Mouse (Mus musculus): Measurements from ENCODE around the gene Epha1. TPM values are rescaled to one million over a fixed set of nuclear protein-coding genes. Genes with fewer than 3 reads are reported as not detected.

The Epha1 gene
- polyA plus RNA-seq, 1 experiment from 2014 or later: 1.9 TPM

DNA sequence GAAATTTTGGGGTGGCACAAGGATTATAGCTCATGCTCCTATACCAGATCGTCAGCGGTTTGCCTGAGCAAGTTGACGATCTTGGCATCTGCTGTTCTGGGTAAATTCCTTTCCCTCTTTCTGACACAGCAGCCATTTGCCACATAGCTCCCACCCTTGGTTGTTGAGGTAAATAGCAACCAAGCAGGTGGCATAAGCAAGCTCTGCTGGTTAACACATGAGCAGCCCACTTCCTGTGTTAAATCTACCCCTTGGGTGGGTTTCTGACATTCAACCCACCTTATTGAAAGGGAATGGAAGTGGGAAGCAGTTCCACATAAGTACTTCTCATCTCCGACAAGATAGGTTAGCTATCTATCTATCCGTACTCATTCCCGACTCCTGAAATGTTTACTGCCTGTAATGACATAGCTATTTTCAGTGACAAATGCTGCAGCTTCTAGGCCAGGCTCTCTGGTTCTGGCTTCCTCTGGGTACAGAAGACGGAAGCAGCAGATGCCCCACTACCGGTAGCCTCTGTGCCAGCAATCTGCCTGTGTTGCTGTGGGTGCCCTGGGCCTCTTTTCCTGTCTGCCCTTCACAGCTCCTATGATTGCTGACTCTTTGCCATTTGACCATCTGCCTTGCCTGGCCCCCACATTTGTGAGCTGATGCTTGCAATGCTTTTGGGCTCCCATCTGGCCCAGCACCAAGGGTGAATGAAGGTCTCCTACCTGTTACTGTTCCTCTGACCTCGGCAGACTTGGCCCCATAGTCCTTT, 29.5 kb downstream of the Epha1 start:
- Histone ChIP-seq H3K4me2 (ENCODE audit: low read depth, low read length) (no peak overlapping the region), H3K27me3 (ENCODE audit: control insufficient read depth, insufficient read depth, low read length) (no peaks in the 10 kb centered on the region), H3K27ac (ENCODE audit: low read length) (no peak overlapping the region; the same call in 1 of the 2 replicates), H3K36me3 (ENCODE audit: control insufficient read depth, insufficient read depth) (no peaks in the 10 kb centered on the region), H3K4me1 (ENCODE audit: control insufficient read depth, insufficient read depth, low read length) (peaks cover 2% of the 10 kb centered on the region), H3K9me3 (replicated peaks; ENCODE audit: control insufficient read depth, low read length) (no peaks in the 10 kb centered on the region), H3K9ac (ENCODE audit: low read length) (no peak overlapping the region), H3K4me3 (ENCODE audit: low read length) (no peak overlapping the region)
- peak; percentile 37; the same call in 1 of the 2 replicates for ATAC-seq (replicated peaks; ENCODE audit: extremely low read depth, insufficient read depth, low FRiP score)
- 77% methylated on average over 9 of the region's 9 CpGs for WGBS

DNA sequence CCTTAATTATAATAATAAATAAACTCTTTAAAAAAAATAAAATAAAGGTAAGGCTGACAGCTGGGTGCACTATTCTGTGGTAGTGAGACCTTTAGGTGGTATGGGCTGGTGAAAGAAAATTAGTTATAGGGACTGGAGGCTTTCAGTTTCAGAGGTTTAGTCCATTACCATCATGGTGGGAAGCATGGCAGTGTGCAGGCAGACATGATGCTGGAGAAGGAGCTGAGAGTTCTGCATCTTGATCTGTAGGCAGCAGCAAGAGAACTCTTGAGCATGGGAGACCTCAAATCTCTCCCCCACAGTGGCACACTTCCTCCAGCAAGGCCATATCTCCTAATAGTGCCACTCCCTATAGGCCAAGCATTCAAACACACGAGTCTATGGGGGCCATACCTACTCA, 30.9 kb downstream of the Epha1 start:
- no peak overlapping the region for H3K4me2 ChIP-seq (ENCODE audit: low read depth, low read length)
- H3K9me3 ChIP-seq (replicated peaks; ENCODE audit: control insufficient read depth, low read length): no peaks in the 10 kb centered on the region
- no peak for ATAC-seq (replicated peaks; ENCODE audit: extremely low read depth, insufficient read depth, low FRiP score)
- no peaks in the 10 kb centered on the region for H3K4me1 ChIP-seq (ENCODE audit: control insufficient read depth, insufficient read depth, low read length)
- no peak overlapping the region for H3K27ac ChIP-seq (ENCODE audit: low read length)
- H3K36me3 ChIP-seq (ENCODE audit: control insufficient read depth, insufficient read depth): no peaks in the 10 kb centered on the region
- H3K4me3 ChIP-seq (ENCODE audit: low read length): no peak overlapping the region
- no peak overlapping the region for H3K9ac ChIP-seq (ENCODE audit: low read length)
- 54% methylated on average over 1 of the region's 1 CpGs for WGBS
- H3K27me3 ChIP-seq (ENCODE audit: control insufficient read depth, insufficient read depth, low read length): no peaks in the 10 kb centered on the region

- Histone ChIP-seq H3K36me3 (ENCODE audit: control insufficient read depth, insufficient read depth) (no peaks in the 10 kb centered on the region), H3K9ac (ENCODE audit: low read length) (no peak overlapping the region), H3K27me3 (ENCODE audit: control insufficient read depth, insufficient read depth, low read length) (no peaks in the 10 kb centered on the region), H3K4me3 (ENCODE audit: low read length) (no peak overlapping the region), H3K4me2 (ENCODE audit: low read depth, low read length) (no peak overlapping the region), H3K4me1 (ENCODE audit: control insufficient read depth, insufficient read depth, low read length) (no peaks in the 10 kb centered on the region), H3K9me3 (replicated peaks; ENCODE audit: control insufficient read depth, low read length) (no peaks in the 10 kb centered on the region), H3K27ac (ENCODE audit: low read length) (no peak overlapping the region)
- WGBS: 69% methylated on average over 5 of the region's 5 CpGs
- no peak for ATAC-seq (replicated peaks; ENCODE audit: extremely low read depth, insufficient read depth, low FRiP score)
These were observed 33.1 kb downstream of the Epha1 start for GRCm38 (mm10) chr6:42339981-42340380.

- H3K4me2 ChIP-seq (ENCODE audit: low read depth, low read length): no peak overlapping the region
- WGBS: 73% methylated on average over 2 of the region's 2 CpGs
- H3K27me3 ChIP-seq (ENCODE audit: control insufficient read depth, insufficient read depth, low read length): no peaks in the 10 kb centered on the region
- no peak overlapping the region for H3K27ac ChIP-seq (ENCODE audit: low read length)
- ATAC-seq (replicated peaks; ENCODE audit: extremely low read depth, insufficient read depth, low FRiP score): no peak
- H3K36me3 ChIP-seq (ENCODE audit: control insufficient read depth, insufficient read depth): no peaks in the 10 kb centered on the region
- no peak overlapping the region for H3K4me3 ChIP-seq (ENCODE audit: low read length)
- H3K4me1 ChIP-seq (ENCODE audit: control insufficient read depth, insufficient read depth, low read length): no peaks in the 10 kb centered on the region
- no peaks in the 10 kb centered on the region for H3K9me3 ChIP-seq (replicated peaks; ENCODE audit: control insufficient read depth, low read length)
- H3K9ac ChIP-seq (ENCODE audit: low read length): no peak overlapping the region
These were observed 33.9 kb downstream of the Epha1 start for GRCm38 (mm10) chr6:42339189-42339588.

- H3K27me3 ChIP-seq (ENCODE audit: control insufficient read depth, insufficient read depth, low read length): no peaks in the 10 kb centered on the region; the same call in 1 of the 2 replicates
- ATAC-seq (replicated peaks; ENCODE audit: extremely low read depth, insufficient read depth, low FRiP score): no peak
- no peaks in the 10 kb centered on the region for H3K9me3 ChIP-seq (replicated peaks; ENCODE audit: control insufficient read depth, low read length)
- no peaks in the 10 kb centered on the region for H3K36me3 ChIP-seq (ENCODE audit: control insufficient read depth, insufficient read depth)
- no peak overlapping the region for H3K27ac ChIP-seq (ENCODE audit: low read length)
- H3K4me3 ChIP-seq (ENCODE audit: low read length): no peak overlapping the region
- no peak overlapping the region for H3K9ac ChIP-seq (ENCODE audit: low read length)
- no peak overlapping the region for H3K4me2 ChIP-seq (ENCODE audit: low read depth, low read length)
- WGBS: 83% methylated on average over 3 of the region's 3 CpGs
- no peaks in the 10 kb centered on the region for H3K4me1 ChIP-seq (ENCODE audit: control insufficient read depth, insufficient read depth, low read length)
These were observed 42.1 kb downstream of the Epha1 start for GRCm38 (mm10) chr6:42330946-42331345.

DNA sequence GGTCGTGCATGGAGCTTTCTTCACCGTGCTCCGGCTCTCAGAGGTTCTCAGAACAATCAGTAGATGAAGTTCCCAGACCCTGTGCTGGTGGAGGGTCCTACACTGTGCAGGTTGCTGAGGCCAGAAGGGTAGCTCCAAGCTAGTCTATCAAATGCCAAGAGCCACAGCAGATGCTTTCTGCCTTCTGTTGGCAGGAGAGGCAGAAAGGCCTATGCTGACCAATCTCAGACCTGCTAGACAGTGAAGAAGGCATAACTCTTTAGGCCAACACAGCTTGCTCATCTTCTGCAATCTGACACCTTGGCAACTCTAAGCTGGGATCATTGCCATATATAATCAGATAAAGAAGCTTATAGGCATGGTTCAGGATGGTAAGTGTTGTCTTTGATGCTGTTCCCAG, 42.9 kb downstream of the Epha1 start:
- H3K36me3 ChIP-seq (ENCODE audit: control insufficient read depth, insufficient read depth): no peaks in the 10 kb centered on the region
- no peak overlapping the region for H3K9ac ChIP-seq (ENCODE audit: low read length)
- H3K9me3 ChIP-seq (replicated peaks; ENCODE audit: control insufficient read depth, low read length): no peaks in the 10 kb centered on the region
- no peak overlapping the region for H3K4me3 ChIP-seq (ENCODE audit: low read length)
- peaks cover 2% of the 10 kb centered on the region; the same call in 1 of the 2 replicates for H3K27me3 ChIP-seq (ENCODE audit: control insufficient read depth, insufficient read depth, low read length)
- ATAC-seq (replicated peaks; ENCODE audit: extremely low read depth, insufficient read depth, low FRiP score): no peak
- H3K27ac ChIP-seq (ENCODE audit: low read length): no peak overlapping the region
- no peaks in the 10 kb centered on the region for H3K4me1 ChIP-seq (ENCODE audit: control insufficient read depth, insufficient read depth, low read length)
- 70% methylated on average over 3 of the region's 3 CpGs for WGBS
- no peak overlapping the region for H3K4me2 ChIP-seq (ENCODE audit: low read depth, low read length)

- Histone ChIP-seq H3K27me3 (ENCODE audit: control insufficient read depth, insufficient read depth, low read length) (peaks cover 15% of the 10 kb centered on the region), H3K9ac (ENCODE audit: low read length) (no peak overlapping the region), H3K4me1 (ENCODE audit: control insufficient read depth, insufficient read depth, low read length) (peaks cover 6% of the 10 kb centered on the region; the same call in 1 of the 2 replicates), H3K9me3 (replicated peaks; ENCODE audit: control insufficient read depth, low read length) (no peaks in the 10 kb centered on the region), H3K4me2 (ENCODE audit: low read depth, low read length) (no peak overlapping the region), H3K27ac (ENCODE audit: low read length) (no peak overlapping the region), H3K36me3 (ENCODE audit: control insufficient read depth, insufficient read depth) (no peaks in the 10 kb centered on the region), H3K4me3 (ENCODE audit: low read length) (no peak overlapping the region)
- no peak for ATAC-seq (replicated peaks; ENCODE audit: extremely low read depth, insufficient read depth, low FRiP score)
- 63% methylated on average over 3 of the region's 3 CpGs for WGBS
These were observed 44.3 kb downstream of the Epha1 start for GRCm38 (mm10) chr6:42328757-42329156.

- Histone ChIP-seq H3K27me3 (ENCODE audit: control insufficient read depth, insufficient read depth, low read length) (peaks cover 35% of the 10 kb centered on the region), H3K4me3 (ENCODE audit: low read length) (no peak overlapping the region), H3K9me3 (replicated peaks; ENCODE audit: control insufficient read depth, low read length) (no peaks in the 10 kb centered on the region), H3K36me3 (ENCODE audit: control insufficient read depth, insufficient read depth) (no peaks in the 10 kb centered on the region), H3K27ac (ENCODE audit: low read length) (no peak overlapping the region), H3K9ac (ENCODE audit: low read length) (no peak overlapping the region), H3K4me1 (ENCODE audit: control insufficient read depth, insufficient read depth, low read length) (peaks cover 8% of the 10 kb centered on the region; the same call in 1 of the 2 replicates), H3K4me2 (ENCODE audit: low read depth, low read length) (no peak overlapping the region)
- WGBS: 68% methylated on average over 3 of the region's 3 CpGs
- no peak for ATAC-seq (replicated peaks; ENCODE audit: extremely low read depth, insufficient read depth, low FRiP score)
These were observed 46.6 kb downstream of the Epha1 start for GRCm38 (mm10) chr6:42326509-42326908.

DNA sequence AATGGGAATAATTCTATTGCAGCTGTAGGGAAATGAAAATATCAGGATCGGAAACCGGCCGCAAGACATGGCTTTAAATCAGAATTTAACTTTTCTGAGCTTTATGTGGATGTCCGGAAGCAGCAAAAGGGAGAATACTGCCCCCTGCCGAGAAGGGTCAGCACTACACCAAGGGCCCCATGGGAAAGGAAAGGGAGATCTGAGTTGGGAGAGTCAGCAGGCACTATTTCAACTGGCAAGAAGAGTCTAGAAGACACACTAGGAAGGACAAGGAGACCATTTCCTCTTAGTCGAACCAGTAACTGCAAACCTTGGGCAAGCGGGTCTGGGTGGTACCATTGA, 47.8 kb downstream of the Epha1 start:
- Histone ChIP-seq H3K36me3 (ENCODE audit: control insufficient read depth, insufficient read depth) (no peaks in the 10 kb centered on the region), H3K4me1 (ENCODE audit: control insufficient read depth, insufficient read depth, low read length) (peaks cover 8% of the 10 kb centered on the region; the same call in 1 of the 2 replicates), H3K4me3 (ENCODE audit: low read length) (peak overlapping the region; percentile 69), H3K4me2 (ENCODE audit: low read depth, low read length) (peak overlapping the region; percentile 99), H3K9me3 (replicated peaks; ENCODE audit: control insufficient read depth, low read length) (no peaks in the 10 kb centered on the region), H3K27me3 (ENCODE audit: control insufficient read depth, insufficient read depth, low read length) (peaks cover 44% of the 10 kb centered on the region), H3K9ac (ENCODE audit: low read length) (no peak overlapping the region), H3K27ac (ENCODE audit: low read length) (no peak overlapping the region)
- WGBS: 9% methylated on average over 7 of the region's 7 CpGs
- ATAC-seq (replicated peaks; ENCODE audit: extremely low read depth, insufficient read depth, low FRiP score): no peak
